Mouse (Mus musculus): ENCODE data around the gene Ick.

The Ick gene

DNA sequence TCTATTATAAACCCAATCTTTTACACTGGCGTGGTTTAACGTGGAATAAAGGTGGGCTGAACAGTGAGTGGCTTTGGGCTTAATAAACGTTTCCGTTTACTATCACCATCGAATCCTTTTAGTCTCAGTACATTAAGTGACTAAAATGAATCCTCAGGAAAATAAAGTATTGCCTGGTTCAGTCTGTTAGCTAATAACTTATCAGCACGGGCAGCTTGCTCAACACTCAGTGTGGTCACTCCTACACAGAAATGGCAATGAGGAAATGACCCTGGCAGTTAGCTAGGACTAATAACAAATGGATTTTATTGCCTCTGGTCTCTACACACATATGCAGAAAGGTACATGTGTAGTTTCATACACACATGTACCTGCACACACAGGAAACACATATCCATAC lies 4.0 kb upstream of the Ick start:
- DNase-seq (ENCODE audit: low read depth, low spot score), result no peak

DNA sequence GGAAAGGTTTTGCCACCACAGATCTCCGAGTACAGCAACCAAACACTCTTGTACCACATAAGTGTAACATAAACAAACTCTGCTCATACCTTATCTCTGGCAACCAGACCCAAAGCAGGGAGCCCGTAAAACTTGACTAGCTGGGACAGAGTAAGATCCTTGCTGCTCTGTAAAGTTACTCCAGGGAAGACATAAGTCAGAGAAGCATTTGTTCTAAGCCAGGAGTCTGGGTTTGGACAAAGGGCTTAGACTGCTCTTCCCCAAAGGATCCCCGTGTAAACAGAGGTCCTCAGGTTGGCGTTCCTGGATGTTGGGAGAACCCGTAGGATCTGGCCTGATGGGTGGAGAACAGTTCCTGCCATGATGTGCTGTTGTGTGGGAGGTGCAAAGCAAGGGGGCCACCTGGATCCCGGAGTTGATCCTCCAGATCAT lies 3.5 kb upstream of the Ick start:
- no peak for DNase-seq (ENCODE audit: low read depth, low spot score)

DNA sequence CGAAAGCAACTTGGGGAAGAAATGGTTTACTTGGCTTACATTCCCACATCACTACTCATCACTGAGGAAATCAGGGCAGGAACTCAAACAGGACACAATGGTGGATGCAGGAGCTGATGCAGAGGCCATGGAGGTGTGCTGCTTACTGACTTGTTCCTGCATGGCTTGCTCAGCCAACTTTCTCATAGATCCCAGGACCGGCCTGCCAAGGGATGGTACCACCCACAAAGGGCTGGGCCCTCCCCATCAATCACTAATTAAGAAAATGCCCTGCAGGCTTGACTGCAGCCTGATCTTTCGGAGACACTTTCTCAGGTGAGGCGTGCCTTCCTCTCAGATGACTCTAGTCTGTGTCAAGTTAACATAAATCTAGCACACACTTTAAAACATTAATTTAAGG lies 2.2 kb upstream of the Ick start:
- DNase-seq (ENCODE audit: low read depth, low spot score), result no peak

DNA sequence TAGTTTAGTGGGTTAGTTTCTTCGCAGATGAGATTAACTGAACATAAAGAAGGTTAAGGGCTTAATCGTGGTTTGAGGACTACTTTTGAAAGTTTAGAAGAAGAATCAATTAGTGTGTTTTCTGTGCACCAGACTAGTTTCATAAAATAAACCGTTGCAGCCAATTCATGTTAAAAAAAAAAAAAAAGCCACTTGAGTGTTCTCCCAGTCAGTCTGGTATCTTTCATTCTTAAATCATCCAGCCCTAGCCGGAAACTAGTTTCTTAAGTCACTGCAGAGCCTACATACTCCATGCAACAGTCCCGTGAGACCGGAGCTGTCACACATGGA lies 1.4 kb upstream of the Ick start:
- no peak for DNase-seq (ENCODE audit: low read depth, low spot score)

DNA sequence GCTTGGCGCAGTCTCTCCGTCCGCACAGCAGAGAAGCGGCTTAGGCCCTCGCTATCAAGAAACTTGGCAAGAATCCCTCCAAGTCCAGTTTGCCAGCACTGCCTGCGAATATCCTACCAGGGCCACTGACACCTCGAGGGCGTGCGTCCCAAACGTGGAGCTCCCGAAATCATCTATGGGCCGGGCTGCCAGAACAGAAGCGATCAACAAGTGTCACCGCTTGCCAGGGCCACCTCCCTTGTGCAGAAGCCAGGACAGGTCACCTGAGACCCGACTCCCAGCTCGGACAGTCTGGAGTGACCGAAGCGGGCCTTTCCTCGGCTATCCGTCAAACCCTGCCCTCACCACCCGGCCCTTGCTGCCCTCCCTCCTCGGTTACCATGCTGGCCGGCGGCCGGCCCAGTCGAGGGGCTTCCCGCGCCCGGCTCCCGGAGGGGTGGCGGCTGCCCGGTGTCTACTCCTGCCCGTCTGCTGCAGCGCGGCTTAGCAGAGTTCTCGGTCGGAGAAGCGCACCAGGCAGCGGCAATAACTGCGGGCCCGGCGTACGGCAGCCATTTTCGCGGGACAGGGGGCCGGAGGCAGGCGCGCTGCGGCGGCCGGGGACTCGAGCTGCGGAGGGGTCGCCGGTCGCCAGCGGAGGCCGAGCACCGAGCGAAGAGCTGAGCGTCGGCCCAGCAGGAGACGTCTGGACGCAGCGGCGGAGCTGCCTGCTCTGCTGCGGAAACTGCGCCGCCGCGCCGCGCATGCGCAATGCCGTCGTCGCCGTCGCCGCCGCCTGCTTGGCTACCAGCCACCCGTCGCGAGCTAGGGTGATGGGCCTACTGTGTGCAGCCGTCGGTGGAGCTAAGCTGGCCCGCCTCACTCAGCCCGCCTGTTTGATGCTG lies 838 bp upstream of the Ick start:
- DNase-seq (ENCODE audit: low read depth, low spot score), result peak; percentile 92

DNA sequence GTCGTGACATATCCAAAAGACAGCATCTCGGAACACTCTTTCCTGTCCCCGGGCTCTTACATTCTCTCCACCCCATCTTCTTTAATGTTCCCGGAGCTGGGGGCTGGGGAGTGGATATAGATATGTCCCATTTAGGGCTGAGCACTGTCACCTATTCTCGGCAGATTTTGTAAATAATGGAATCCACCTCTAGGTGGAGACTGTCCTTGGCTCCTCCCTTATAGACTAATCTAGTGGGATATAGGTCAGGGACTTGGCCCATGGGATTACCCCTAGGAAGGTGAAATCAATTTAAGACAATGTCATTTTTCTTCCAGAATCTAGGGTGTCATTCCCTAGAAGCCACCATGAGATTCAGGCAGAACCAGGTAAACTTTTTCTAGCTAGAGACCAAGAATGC lies 664 bp downstream of the Ick start:
- DNase-seq (ENCODE audit: low read depth, low spot score), result peak; percentile 51

DNA sequence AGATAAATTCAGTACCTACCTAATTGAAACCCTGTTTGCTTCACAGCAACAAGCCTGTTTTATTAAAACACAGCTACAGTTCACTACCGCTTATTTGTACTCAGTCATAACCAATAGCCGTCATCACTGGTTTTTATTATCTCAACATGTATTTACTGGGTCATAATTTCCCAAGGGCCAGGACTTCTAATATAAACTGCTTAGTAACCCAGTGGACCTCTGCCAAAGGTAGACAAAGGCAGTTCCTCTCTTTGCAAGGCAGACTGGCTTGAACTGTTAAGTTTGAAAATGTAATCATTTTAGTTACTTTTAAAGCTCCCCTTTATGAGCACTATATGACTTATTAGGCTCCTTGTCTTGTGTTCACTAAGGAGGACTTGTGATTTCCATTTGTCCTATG lies 2.5 kb downstream of the Ick start:
- DNase-seq (ENCODE audit: low read depth, low spot score), result no peak

DNA sequence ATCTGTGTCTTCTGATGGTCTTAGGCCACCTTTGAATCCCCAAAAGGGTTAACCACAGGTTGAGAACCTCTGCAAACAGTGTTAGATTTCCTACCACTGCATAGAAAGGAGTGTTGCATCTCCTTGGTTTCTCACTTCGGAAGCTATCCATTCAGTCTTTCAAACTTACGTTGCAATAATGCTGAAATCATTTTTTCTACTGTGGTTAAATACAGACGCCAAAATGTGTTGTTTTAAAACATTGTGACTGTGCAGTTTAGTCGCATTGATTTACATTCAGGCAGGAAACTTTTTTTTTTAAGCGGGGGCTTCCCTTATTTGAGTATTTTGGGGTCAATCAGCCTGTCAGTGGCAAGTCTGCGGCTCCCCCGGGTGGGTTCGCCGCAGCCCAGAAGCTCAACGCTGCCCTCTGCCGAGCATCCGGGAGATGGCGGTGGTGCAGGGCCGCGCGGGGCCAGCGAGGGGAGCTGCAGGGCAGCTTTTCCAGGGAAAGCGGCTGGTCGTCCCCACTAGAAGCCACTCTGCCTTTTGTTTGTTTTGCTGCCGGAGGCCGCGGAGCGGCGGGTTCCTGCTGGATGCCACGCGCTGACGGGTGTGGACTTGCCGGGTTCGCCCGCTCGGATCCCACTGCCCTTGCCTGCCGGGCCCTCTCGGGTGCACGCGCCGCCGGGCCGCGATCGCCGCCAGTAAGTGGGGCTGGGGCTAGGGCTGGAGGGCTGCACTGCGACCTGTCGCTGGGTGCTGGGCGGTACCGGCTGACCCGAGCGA lies 4.0 kb downstream of the Ick start:
- DNase-seq (ENCODE audit: low read depth, low spot score), result peak; percentile 87

DNA sequence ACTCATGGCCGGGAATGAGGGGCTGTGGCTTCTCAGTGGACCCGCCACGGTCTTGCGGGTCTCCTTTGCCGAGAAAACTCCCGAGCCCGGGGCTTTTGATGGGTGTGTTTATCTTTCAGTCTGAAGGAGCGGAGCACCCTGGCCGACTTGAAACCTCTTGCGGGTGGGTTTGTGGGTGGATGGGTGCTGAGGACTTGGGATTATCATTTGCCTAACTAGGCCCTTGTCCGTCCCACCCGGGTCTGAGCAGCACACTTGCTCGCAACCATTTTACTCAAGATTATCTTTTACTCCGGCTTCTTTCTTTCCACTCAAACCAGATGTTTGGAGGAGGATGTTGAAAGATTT lies 4.5 kb downstream of the Ick start:
- DNase-seq (ENCODE audit: low read depth, low spot score), result no peak

DNA sequence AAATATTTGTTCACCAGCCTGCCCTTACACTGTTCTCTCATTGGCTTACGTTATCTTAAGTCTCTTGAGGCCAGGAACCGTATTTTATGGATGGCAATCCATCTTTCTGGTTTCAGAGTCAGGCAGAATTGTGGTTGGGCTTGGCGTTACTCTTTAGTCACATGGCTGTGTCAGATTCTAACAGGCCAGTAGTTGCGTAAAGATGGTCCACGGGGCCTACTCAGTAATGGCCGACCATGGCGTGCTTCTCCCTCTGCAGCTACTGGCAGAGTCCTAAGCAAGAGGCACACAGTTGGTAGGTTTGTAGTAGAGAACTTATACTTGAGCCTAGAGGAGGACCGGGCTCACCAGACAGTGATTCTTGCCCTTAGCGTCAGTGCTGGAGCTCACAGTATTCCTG lies 6.8 kb downstream of the Ick start:
- DNase-seq (ENCODE audit: low read depth, low spot score), result no peak

DNA sequence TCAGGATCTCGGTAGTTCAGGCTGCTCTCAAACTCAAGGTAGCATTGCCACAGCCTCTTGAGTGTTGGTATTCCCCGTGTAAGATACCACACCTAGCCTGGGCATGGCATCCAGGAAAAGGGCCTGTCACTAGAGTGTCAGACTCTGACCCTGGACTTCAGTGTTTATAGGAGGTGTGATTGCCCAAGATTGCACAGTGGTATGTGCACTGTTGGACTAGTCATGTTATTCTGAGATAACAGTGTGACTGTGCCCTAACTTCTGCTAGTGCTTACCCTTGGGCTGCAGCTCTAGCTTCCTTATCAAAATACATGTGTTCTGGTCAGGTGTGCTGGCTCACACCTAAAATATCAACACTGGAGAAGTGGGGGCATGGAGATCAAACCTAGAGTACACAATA lies 8.7 kb downstream of the Ick start:
- no peak for DNase-seq (ENCODE audit: low read depth, low spot score)

DNA sequence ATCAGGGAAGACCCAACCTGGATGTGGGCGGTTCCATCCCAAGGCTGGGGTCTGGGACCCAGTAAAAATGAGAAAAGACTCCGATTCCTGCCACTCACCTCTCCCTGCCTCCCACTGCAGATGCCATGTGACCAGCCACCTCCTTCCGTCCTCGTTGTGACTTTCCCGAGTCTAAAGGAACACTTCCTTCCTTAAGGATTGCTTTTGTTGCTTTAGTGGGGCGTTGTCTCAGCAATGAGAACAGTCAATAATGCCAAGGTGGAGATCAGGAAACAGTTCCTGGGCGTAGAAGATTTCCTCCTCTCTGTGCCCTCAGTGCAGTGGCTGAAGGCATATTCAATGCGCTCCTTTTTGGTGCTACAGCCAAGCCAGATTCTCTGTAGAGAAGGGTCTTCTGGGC lies 12.4 kb downstream of the Ick start:
- no peak for DNase-seq (ENCODE audit: low read depth, low spot score)

DNA sequence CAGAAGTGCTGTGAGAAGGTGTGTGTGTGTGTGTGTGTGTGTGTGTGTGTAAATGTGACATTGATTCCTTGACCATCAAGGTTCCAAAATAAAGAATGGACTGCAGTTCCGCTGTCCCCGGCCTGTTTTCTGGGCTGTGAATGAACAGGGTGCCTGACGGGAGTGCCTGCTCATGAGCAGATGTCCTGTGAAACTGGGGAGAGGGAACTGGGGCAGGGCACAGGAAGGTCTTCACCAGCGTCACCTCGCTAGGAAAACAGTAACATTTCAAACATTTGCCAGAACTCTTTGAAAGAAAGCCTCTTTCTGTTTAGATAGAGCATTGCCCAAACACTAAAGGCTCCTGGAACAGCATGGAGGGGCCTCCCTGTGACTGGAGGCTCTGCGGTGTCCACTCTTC lies 13.0 kb downstream of the Ick start:
- DNase-seq (ENCODE audit: low read depth, low spot score), result no peak

DNA sequence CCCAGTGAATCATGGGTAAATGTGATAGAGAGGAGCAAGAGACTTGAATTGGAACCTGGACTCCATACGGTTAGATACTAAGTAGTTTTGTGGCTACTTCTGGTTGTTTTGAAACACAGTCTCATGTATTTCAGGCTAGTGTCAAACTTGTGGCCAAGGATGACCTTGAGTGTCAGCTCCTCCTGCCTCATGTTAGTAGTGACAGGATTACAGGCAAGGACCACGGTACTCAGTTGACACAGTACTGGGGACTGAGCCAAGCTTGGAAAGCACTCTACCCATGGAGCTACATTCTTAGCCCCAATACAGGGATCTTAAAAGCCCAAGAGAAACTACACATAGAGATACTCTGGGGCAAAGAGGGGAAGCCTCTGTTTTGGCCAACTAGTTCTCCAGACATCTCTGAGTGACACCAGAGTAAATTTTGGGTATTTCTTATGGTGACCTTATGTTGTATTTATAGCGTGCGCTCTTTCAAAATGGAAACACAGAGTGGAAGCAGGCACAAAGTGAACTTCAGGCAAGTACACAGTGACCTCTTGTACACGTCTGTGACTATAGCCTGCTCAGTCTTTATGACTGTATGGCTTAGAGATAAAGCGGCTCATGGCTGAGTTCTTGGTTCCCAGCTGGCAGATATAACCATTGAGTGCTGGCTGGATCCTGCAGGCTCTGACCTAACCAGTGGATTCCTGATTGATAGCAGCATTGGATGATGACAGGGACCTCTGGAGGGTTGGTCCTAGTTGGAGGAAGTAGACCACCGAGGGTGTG lies 14.1 kb downstream of the Ick start:
- no peak for DNase-seq (ENCODE audit: low read depth, low spot score)

DNA sequence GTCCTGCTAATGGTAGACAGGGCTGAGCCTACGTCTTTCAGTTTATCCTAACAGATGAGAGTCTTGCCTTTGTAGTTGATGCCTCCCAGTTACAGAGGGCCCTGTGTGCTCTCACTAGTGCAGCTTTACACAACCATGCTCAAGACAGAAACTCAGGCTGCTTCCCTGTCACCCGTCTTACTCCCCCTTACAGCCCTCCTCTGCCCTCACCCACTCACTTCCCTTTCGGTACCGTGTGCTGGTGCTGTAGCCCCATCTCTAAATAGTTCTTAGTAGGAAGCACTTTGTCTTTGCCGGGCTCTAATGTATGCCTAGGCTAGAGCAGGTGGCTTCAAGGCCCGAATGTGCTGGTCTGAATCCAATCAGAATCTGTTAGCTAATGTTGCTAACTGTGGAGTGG lies 15.3 kb downstream of the Ick start:
- DNase-seq (ENCODE audit: low read depth, low spot score), result no peak

DNA sequence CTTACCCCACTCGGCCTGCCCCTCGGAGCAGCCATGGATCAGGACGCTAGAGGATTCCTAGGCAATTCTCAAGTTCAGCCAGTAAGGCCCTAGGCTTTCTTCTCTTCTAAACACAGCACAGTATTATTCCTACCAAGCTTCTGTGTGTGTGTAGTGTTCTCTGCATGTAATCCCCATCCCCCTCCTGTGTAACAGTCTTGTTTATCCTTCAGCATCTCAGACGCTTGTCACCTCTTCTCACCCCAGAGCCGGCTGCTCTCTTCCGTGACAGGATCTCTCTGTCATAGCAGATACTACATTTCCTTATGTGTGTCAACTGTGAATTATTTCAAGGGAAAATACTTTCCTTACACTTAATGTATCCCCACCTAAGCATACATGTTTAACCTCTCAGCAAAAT lies 17.0 kb downstream of the Ick start:
- DNase-seq (ENCODE audit: low read depth, low spot score), result no peak

DNA sequence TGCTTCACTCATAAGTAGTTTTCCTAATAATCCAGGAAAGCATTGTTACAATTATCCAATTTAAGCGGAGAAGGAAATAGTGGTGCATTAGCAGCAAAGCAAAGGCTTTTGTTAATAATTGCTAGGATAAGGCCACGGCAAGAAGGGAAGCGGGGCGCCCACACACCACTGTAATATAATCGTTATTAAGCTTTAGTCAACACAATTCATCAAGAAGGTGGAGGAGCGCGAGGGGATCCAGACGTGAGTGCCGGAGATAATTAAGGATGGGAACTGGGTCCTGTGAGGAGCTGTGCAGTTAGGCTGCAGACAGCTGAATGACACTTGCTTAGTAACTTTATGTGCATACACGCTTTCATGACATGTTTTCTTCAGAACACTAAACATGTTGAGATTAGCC lies 17.7 kb downstream of the Ick start:
- no peak for DNase-seq (ENCODE audit: low read depth, low spot score)

DNA sequence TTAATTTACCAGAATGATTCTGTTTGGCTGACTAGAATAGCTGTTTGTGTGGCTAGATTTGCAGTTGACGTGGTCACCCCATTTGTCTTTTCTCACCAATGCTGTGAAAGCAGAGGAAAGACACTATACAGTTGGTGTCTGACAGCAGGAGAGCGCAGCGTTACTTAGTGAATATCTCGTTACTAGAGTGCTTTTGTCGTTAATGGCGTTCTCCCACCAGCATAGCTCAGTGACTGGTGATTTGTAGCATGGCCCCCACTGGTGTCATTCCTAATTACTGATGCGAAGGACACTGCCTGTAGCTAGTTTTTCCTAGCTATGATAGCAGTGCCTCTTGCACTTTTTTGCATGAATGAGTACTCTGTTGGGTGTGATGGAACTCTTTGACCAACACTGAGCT lies 26.7 kb downstream of the Ick start:
- DNase-seq (ENCODE audit: low read depth, low spot score), result no peak

DNA sequence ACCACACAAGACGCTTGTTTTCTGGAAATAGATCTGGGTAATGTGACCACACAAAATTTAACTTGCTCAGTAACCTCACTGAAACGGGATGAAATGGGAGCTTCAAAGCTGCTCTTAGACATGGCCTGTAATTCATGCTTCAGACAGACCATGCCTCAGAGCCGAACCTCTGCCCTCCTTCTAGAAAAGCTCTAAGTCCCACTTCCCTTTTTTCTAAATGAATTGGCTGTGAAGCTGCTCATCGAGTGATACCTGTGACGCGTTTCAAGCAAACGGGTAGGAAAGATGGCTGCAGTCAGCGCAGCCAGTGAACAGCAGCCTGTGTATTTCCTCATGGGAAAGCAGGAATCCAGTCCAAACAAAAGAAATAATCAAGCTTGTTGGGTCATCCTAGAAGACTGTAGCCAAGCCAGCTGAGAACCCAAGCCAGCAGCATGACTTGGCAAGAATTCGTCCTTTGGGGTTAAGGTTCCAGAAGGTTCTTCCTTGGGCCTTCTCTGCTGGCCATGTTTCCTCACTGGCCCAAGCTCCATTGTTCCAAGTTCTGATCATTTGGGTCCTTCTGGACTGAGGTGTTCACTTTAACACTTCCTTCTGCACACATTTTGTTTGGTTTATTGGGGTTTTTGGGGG lies 29.2 kb downstream of the Ick start:
- no peak for DNase-seq (ENCODE audit: low read depth, low spot score)

DNA sequence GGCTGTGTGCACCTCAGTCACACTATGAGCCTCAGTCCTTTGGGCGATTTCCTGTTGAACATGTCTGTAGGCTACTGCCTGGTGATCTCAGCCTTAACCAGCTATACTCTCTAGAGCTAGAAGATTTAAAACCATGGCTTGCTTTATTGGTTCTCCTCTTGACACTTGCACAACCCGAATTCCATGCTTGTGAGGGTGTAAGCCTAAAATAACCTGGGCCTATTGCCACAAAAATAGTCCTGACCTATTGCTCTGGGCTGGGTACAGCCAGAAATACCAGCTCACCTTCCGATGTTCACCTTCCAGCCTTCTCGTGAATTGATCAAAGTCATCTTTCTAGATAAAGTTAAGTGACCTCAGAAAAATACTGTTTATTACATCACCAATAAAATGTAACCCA lies 30.5 kb downstream of the Ick start:
- DNase-seq (ENCODE audit: low read depth, low spot score), result no peak

DNA sequence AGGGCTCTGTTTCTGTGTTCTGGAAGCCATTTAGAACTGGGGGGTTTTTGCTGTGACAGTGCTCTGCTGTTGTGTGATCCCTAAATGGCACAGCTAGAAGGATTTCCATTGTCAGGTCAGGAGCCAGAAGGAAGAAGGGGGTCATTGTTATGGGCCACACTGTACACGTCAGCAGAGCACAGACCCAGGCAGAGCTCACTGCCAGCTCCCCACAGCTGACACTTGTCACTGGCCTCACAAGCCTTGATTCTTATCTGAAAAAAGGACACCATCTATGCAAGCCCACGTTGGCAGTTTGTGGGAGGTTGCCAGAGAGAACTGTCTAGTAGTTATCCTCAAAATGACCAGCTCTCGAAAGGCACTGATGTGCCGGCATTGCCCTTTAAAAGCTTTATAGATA lies 37.1 kb downstream of the Ick start:
- DNase-seq (ENCODE audit: low read depth, low spot score), result no peak

DNA sequence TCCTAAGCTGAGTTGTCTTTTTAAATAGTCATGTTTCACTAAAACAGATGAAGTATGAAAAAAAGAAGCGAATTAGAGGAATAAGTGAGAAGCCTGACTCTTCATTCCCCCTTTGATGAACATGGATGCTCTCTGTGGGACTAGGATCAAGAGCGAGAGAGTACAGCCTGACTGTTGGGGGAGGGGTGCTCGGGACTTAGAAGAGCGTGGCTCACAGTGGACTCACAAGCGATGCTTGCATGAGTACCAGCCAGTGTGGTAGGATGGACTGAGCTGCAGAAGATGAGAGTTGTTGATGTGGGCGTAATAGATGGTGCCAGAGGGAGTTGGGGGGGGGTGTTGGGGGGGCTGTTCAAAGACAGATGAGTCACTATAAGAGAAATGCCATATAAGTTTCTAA lies 37.6 kb downstream of the Ick start:
- no peak for DNase-seq (ENCODE audit: low read depth, low spot score)
